Mouse (Mus musculus): Measurements from ENCODE around the gene St3gal2.
"Not testable (repeated sequence)": the region's sequence is repeated elsewhere in the genome, so short reads cannot be mapped to it uniquely, and the experiment has no call there.

Gene St3gal2

DNA sequence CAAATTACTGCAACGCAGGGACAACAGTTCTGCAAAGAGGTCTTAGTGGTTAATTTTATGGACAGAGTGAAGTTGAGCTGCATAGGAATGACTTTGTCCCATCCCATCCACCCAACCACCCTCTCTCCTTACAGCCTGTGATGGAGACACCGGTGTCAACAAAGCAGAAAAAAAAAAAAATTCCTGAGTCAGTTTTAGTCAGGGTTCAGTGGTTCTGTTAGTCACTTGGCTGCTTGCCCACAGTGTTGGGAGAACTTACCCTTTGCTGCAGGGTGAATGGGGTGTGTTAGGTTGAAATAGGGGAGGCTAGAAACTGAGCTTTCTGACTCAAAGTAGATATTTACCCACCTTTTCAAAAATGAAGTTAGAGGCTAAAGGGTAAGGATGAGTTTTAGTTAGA is 2.3 kb upstream of the St3gal2 start:
- no peak for DNase-seq

DNA sequence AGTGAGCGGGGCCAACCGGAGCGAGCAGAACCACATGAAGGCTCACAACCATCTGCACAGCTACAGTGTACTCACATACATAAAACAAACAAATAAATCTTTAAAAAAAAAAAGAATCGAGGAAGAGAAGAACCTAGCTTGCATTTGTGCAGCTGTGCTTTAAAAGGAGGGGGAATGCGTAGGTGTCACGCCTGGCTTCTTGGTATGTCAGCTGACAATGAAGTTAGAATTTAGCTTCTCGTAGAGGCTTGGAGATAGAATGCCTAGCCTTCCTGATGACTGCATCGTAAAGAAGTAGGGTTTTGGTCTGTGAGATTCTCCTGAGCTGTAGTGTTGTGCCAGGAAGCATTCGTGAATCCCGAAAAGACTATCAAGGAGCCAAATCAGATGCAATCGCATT is 1.7 kb upstream of the St3gal2 start:
- no peak for DNase-seq

DNA sequence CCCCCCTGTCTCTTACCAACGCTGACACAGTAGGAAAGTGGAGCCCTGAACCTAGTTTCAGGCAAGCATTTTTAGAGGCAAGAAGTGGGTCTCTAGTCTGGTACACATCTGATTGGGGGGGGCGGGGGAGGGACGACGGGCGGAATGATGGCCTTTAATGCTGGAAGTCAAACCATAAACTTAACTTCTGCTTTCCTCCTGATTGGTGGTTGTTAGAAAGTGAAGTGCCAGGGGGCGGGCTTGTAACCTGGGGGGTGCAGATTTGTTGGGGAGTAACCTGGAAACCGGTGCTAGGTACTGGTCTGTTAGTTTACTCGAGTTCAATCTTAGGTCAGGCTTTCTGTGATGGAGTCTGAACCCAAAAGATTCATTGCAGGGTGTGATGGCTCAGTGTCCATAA is 1.3 kb upstream of the St3gal2 start:
- no peak for DNase-seq

DNA sequence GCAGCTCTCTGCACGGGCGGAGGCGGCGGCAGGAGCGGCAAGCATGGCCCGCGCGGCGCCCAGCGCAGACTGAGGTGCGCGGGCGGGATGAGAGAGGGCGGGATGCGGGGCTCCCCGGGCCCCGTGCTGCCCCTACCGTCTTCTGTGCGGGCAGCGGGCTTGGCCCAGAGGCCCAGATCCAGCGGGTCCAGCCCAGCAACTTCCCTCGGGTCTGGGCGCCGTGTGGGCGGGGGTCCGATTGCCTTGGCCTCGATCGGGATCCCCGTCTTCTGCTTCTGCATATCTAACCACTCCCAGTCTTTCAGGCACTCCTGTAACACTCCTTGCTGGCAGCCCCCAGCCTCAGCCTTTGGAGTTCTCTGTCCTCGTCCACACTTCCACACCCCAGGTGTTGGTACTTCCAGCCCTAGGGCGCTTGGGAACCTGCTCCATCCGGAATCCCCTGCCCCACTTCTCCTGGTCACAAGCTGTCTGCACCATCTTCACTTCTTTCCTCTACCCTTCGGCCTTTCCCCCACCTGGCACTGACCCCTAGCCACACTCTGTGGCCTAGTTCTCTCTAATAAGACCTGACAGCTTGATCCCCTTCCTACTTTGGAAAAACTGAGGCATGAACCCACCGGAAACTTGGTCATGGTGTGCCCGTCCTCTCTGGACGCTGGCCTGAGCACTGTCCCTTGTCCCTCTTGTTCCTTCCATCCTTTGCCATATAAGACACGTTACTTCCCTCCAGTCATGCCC is 480 bp downstream of the St3gal2 start:
- DNase-seq = no peak

DNA sequence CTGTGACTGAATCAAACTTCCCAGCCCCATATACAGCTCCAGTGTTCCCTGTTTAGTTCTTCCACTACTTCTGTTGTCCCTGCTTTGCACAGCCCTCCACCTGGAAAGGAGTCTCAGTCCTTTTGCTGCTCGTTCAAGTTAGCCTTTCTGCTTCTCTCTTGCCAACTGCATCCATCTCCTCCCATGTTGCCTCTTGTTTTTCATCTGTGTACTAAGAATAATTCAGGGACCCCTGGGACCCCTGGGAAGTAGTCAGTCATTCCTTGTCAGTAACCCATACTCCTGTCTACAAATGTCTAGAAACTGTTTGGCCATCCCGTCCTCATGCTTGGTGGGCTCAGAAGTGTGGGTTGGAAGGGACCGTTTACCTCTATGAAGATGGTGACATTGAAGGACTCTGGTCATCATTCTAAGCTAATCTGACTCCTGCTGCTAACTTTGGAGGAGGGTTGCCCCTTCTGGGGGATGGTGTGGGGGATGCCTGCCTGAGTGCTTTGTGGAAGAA is 1.1 kb downstream of the St3gal2 start:
- DNase-seq = no peak

GRCm38 (mm10) chr8:110921492-110922230 is 1.9 kb downstream of the St3gal2 start:
- DNase-seq = peak; percentile 17 to 58

GRCm38 (mm10) chr8:110925691-110926140 is 6.0 kb downstream of the St3gal2 start:
- no peak for DNase-seq

DNA sequence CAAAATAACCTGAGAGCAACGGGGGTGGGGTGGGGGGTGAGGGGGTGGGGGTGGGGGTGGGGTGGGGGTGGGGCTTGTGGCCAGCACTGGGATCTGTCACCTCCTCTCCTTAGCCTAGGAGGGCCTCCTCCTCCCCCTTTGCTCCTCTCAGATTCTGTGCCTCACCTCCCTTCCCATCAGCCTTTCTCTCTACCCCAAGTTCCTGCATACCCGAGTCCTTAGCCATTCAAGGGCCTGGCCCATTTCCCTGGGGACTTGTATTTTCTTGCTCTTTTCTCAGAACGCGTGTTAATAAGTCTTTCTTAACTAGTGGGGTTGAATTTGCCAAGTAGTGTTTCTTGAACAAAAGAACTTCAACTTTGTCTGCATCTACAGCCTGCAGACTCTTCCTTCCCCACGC is 7.0 kb downstream of the St3gal2 start:
- DNase-seq = no peak

GRCm38 (mm10) chr8:110928435-110928834 is 8.7 kb downstream of the St3gal2 start:
- DNase-seq = no peak

- DNase-seq = no peak
Measured at GRCm38 (mm10) chr8:110929066-110929465, 9.3 kb downstream of the St3gal2 start.

GRCm38 (mm10) chr8:110929672-110930071 is 9.9 kb downstream of the St3gal2 start:
- DNase-seq = not testable (repeated sequence)

DNA sequence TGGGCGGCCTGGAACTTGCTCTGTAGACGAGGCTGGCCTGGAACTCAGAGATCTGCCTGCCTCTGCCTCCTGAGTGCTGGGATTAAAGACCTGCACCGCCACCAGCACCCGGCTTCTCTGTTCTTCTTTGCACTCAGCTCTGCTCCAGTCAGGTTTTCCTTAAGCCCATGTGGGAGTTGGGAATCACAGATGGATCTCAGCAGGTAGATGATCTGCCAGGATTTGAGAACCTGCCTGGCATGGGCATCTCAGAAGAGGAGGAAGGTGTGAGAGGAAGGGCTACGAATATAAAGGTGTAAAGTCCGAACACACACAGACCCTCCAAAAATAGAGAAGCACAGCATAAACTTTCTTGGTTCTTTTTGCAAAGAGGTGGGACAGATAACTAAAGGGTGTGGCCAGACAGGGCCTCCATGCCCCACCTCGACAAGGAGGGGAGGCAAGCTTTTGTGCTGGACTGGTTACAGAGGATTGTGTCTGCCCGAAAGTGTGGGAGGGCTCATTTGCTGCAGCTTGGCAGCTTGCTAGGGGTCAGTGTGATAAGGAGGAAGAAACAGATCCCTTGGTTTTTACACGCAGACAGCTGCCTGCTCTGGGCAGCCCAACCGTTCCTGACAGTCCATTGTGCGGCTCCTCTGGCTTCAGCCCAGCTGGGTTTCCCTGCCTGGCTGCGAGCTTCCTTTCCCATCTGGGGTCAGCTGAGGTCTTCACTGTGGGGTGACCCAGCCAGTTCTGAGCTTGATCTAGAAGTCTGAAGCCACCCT is 11.6 kb downstream of the St3gal2 start:
- DNase-seq = peak; percentile 78 to 89

DNA sequence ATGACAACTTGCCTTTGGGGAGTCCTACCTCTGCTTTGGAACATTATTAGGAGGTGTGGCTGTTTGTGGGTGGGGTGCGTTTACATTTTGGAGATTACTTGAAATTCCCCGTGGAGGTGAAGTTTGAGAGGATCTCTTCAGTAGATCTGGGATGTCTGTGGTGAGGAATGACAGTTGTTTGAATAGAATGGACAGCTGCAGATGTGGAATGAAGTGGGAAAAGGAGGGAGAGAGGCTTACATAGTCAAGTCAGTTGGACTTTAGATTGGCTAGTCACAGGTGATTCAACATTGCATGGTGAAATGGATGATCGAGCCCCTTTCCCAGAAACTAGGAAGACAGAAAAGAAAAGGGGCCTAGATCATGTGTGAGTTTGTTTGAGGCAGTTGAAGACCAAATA is 12.7 kb downstream of the St3gal2 start:
- no peak for DNase-seq

DNA sequence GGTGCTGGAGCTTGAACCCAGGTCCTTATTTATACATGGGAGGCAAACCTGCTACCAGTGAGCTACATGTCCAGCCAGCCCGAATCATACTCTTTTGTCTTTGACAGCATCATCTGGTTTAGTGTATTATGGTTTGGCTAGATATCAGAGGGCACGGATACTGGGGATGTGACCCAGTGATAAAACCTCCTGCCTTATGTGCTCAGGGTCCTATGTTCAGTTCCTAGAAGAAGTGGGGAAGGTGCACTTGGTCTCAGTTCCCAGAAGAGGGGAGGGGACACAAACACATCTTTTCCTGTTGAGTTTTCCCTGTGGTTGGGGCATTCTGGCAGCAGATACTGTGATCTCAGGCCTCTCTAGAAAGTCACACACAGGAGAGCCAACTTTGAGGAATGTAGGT is 13.6 kb downstream of the St3gal2 start:
- DNase-seq = no peak

DNA sequence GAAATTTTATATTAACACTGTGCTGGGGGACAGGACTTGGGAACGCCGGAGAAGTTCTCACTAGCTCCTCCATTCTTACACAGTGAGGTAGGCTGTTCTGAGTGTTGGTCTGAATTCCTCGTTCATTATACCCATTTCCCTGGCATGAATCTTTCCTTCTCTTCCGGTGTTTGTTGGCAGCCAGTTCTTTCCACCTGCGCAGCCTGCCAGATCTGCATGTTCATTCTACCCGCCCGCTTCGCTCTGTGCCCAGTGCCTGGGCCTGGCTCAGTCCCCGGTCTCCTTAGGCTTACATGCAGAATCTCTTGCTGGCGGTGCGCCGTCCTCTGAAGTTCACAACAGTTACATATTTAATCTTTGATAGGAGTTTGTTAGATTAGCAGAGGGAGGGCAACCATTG is 16.5 kb downstream of the St3gal2 start:
- no peak for DNase-seq

DNA sequence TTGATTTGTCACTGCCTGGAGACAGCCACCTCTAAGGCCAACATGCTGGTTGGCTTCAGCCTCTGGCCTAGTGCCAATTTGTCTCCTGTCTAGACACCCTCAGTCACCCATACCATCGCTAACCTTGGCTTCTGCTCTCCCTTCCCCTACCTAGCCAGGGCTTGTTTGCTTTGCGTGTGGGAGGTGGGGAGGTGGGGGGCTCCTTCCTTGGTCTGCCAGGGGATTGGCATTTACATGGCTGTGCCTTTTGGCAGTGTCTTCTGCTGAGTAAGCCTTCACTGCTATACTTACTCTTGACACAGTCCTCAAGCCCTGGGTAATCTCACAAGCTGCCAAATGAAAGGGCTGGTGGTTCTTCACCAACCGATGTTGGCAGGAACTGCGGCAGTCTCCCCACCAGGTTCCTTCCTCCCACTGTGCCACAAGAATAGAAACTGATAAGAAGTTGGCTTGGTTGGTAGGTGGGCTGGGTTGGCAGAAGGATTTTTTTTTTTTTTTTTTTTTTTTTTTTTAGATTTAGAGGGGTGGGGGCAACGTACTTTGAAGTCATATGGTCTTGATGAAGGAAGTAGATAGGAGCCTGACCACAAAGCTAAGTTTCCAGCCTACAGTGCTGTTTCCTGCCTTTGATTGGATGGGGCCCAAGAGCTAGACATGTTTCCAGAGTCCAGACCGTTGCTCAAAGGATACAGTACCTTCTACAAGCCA is 19.3 kb downstream of the St3gal2 start:
- peak; percentile 48 to 76 for DNase-seq

- DNase-seq = no peak
Measured at GRCm38 (mm10) chr8:110940682-110941452, 21.1 kb downstream of the St3gal2 start.

GRCm38 (mm10) chr8:110941453-110941948 is 21.8 kb downstream of the St3gal2 start:
- DNase-seq = peak; percentile 77 to 85

- DNase-seq = no peak
Measured at GRCm38 (mm10) chr8:110944276-110944876, 24.7 kb downstream of the St3gal2 start.

- DNase-seq = no peak
Measured at GRCm38 (mm10) chr8:110945716-110946115, 26.0 kb downstream of the St3gal2 start.

DNA sequence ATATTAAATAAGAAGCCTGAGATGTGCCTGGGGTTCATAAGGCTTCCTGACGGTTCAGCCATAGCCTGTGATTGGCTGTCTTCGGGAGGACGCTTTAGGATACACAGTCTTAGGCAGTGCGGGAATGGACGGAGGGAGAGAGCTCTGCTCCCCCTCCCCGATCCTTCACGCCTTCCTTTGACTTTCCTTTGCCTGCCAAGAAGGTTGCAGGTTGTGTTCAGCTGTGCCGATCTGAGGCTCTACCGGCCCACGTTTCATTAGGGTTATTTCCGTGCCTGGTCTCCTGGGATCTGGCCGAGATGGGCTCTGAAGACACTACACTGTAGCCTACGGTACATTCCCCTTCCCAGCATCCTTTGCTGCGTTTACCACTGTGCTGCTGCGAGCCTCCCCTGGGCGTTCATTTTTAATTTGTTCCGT is 30.4 kb downstream of the St3gal2 start:
- no peak for DNase-seq

Measured in lung, postnatal 4 days (tissue).